Mouse (Mus musculus) MEL (cell line): ENCODE measurements around the gene Dusp6. TPM values are rescaled to one million over a fixed set of nuclear protein-coding genes. Genes with fewer than 3 reads are reported as not detected.

ENCODE experiments used
- DNase-seq: peaks from one replicate; pipeline ENCODE4 v3.0.0; 2011; ENCODE audit warnings: low read depth, low spot score
- H3K27ac ChIP-seq: 2 replicates; pipeline ENCODE4 v1.5.1; 2012; ENCODE audit warnings: low read depth, mild to moderate bottlenecking, control low read depth, low read length, moderate library complexity; ENCODE audit not compliant: control insufficient read depth
- H3K27me3 ChIP-seq, 2 experiments: fragments of 150-350 bp in 1 of 2; sonication (generic) in 1 of 2; 2 replicates each; pipeline ENCODE4 v1.6.1; 2012; ENCODE audit warnings: low read length in 2 of 2, mild to moderate bottlenecking in 2 of 2, improper control_type of control experiment in 1 of 2, moderate library complexity in 1 of 2; ENCODE audit not compliant: insufficient read depth in 2 of 2, control insufficient read depth in 1 of 2
- H3K36me3 ChIP-seq, 2 experiments: 2 replicates each; pipeline ENCODE4 v1.6.1; 2012 to 2014; ENCODE audit warnings: low read length in 2 of 2, improper control_type of control experiment in 1 of 2, inconsistent platforms in 1 of 2, mild to moderate bottlenecking in 1 of 2; ENCODE audit not compliant: insufficient read depth in 2 of 2, control insufficient read depth in 1 of 2
- H3K4me1 ChIP-seq, 2 experiments: fragments of 150-350 bp in 1 of 2; sonication (generic) in 1 of 2; 2 replicates each; pipeline ENCODE4 v1.6.1; 2012; ENCODE audit warnings: low read length in 2 of 2, improper control_type of control experiment in 1 of 2, mild to moderate bottlenecking in 1 of 2; ENCODE audit not compliant: insufficient read depth in 2 of 2, control insufficient read depth in 1 of 2
- H3K4me3 ChIP-seq, 2 experiments: fragments of 150-350 bp in 1 of 2; sonication (generic) in 1 of 2; 2 replicates each; pipeline ENCODE4 v1.5.1; 2012; ENCODE audit warnings: low read depth in 2 of 2, low read length in 2 of 2, mild to moderate bottlenecking in 2 of 2, moderate library complexity in 2 of 2, control low read depth in 1 of 2, improper control_type of control experiment in 1 of 2; ENCODE audit not compliant: control insufficient read depth in 1 of 2, insufficient read depth in 1 of 2
- H3K79me2 ChIP-seq: 2 replicates; pipeline ENCODE4 v1.6.1; 2012; ENCODE audit warnings: mild to moderate bottlenecking, low read length, moderate library complexity; ENCODE audit not compliant: control insufficient read depth, poor library complexity, insufficient read depth
- H3K9ac ChIP-seq: 2 replicates; pipeline ENCODE4 v1.6.1; 2012; ENCODE audit warnings: low read depth, mild to moderate bottlenecking, control low read depth, low read length, moderate library complexity; ENCODE audit not compliant: control insufficient read depth, poor library complexity, severe bottlenecking
- H3K9me3 ChIP-seq: fragments of 150-350 bp; sonication (generic); replicated peaks from 2 replicates; pipeline ENCODE4 v1.6.1; 2012; ENCODE audit warnings: mild to moderate bottlenecking, low read length, improper control_type of control experiment, moderate library complexity; ENCODE audit not compliant: insufficient read depth
- CHD1 ChIP-seq: IDR thresholded peaks from 2 replicates; pipeline ENCODE4 v1.6.1; 2012; ENCODE audit warnings: low read depth, mild to moderate bottlenecking, inconsistent platforms, low read length, improper control_type of control experiment
- CTCF ChIP-seq, 3 experiments: IDR thresholded peaks in 2 of 3; conservative IDR thresholded peaks in 1 of 3; 2 replicates each; pipeline ENCODE4 v1.5.1; 2011 to 2012; ENCODE audit warnings: low read length in 3 of 3, low read depth in 2 of 3, mild to moderate bottlenecking in 2 of 3, improper control_type of control experiment in 1 of 3, inconsistent platforms in 1 of 3, mixed read lengths in 1 of 3, moderate library complexity in 1 of 3; ENCODE audit not compliant: control insufficient read depth in 1 of 3, insufficient read depth in 1 of 3, poor library complexity in 1 of 3, severe bottlenecking in 1 of 3
- E2F4 ChIP-seq: IDR thresholded peaks from 2 replicates; pipeline ENCODE4 v1.6.1; 2011; ENCODE audit warnings: low read depth, low read length, improper control_type of control experiment, borderline replicate concordance
- EP300 ChIP-seq, 2 experiments: IDR thresholded peaks; 2 replicates each; pipeline ENCODE4 v1.6.1; 2011; ENCODE audit warnings: improper control_type of control experiment in 2 of 2, low read length in 2 of 2, low read depth in 1 of 2, mild to moderate bottlenecking in 1 of 2
- ETS1 ChIP-seq: IDR thresholded peaks from 2 replicates; pipeline ENCODE4 v1.6.1; 2012; ENCODE audit warnings: low read depth, mild to moderate bottlenecking, inconsistent platforms, low read length, improper control_type of control experiment, moderate library complexity
- GATA1 ChIP-seq: IDR thresholded peaks from 2 replicates; pipeline ENCODE4 v1.6.1; 2011; ENCODE audit warnings: low read depth, low read length, improper control_type of control experiment
- JUND ChIP-seq: IDR thresholded peaks from 2 replicates; pipeline ENCODE4 v1.6.1; 2011; ENCODE audit warnings: low read depth, mild to moderate bottlenecking, improper control_type of control experiment, low read length
- MAFK ChIP-seq: IDR thresholded peaks from 2 replicates; pipeline ENCODE4 v1.6.1; 2011; ENCODE audit warnings: low read depth, mild to moderate bottlenecking, low read length, improper control_type of control experiment, borderline replicate concordance
- MAX ChIP-seq: IDR thresholded peaks from 2 replicates; pipeline ENCODE4 v1.6.1; 2011; ENCODE audit warnings: low read length, improper control_type of control experiment
- MXI1 ChIP-seq: IDR thresholded peaks from 2 replicates; pipeline ENCODE4 v1.6.1; 2011; ENCODE audit warnings: mild to moderate bottlenecking, low read depth, low read length, improper control_type of control experiment
- NELFE ChIP-seq: IDR thresholded peaks from 2 replicates; pipeline ENCODE4 v1.6.1; 2011; ENCODE audit warnings: low read depth, low read length, improper control_type of control experiment
- NRF1 ChIP-seq: IDR thresholded peaks from 2 replicates; pipeline ENCODE4 v1.6.1; 2014; ENCODE audit warnings: low read depth, mild to moderate bottlenecking, inconsistent platforms, low read length, improper control_type of control experiment, moderate library complexity; ENCODE audit not compliant: poor library complexity, insufficient read depth, severe bottlenecking
- POLR2A ChIP-seq, 2 experiments: IDR thresholded peaks; 2 replicates each; pipeline ENCODE4 v1.6.1; 2011 to 2012; ENCODE audit warnings: low read length in 2 of 2, mild to moderate bottlenecking in 2 of 2, control low read depth in 1 of 2, improper control_type of control experiment in 1 of 2, low read depth in 1 of 2, moderate library complexity in 1 of 2; ENCODE audit not compliant: control insufficient read depth in 1 of 2, insufficient read depth in 1 of 2, poor library complexity in 1 of 2
- SIN3A ChIP-seq: IDR thresholded peaks from 2 replicates; pipeline ENCODE4 v1.6.1; 2012; ENCODE audit warnings: low read length, improper control_type of control experiment, inconsistent platforms
- SMC3 ChIP-seq: IDR thresholded peaks from 2 replicates; pipeline ENCODE4 v1.6.1; 2011; ENCODE audit warnings: low read depth, low read length, improper control_type of control experiment
- TAL1 ChIP-seq: IDR thresholded peaks from 2 replicates; pipeline ENCODE4 v1.6.1; 2012; ENCODE audit warnings: mild to moderate bottlenecking, inconsistent platforms, low read length, moderate library complexity, mixed read lengths
- TBP ChIP-seq: IDR thresholded peaks from 2 replicates; pipeline ENCODE4 v1.8.0; 2011; ENCODE audit warnings: low read depth, low read length, improper control_type of control experiment
- TCF12 ChIP-seq: IDR thresholded peaks from 2 replicates; pipeline ENCODE4 v1.6.1; 2014; ENCODE audit warnings: low read depth, mild to moderate bottlenecking, inconsistent platforms, low read length, improper control_type of control experiment, moderate library complexity
- UBTF ChIP-seq: IDR thresholded peaks from 2 replicates; pipeline ENCODE4 v1.6.1; 2012; ENCODE audit warnings: low read depth, mild to moderate bottlenecking, inconsistent platforms, low read length, improper control_type of control experiment, moderate library complexity, borderline replicate concordance; ENCODE audit not compliant: insufficient read depth
- ZC3H11A ChIP-seq: IDR thresholded peaks from 2 replicates; pipeline ENCODE4 v1.6.1; 2012; ENCODE audit warnings: low read depth, mild to moderate bottlenecking, inconsistent platforms, low read length, improper control_type of control experiment
- ZKSCAN1 ChIP-seq: IDR thresholded peaks from 2 replicates; pipeline ENCODE4 v1.6.1; 2012; ENCODE audit warnings: low read depth, mild to moderate bottlenecking, inconsistent platforms, low read length, improper control_type of control experiment, moderate library complexity
- ZMIZ1 ChIP-seq: IDR thresholded peaks from 2 replicates; pipeline ENCODE4 v1.6.1; 2012; ENCODE audit warnings: low read depth, mild to moderate bottlenecking, inconsistent platforms, low read length, improper control_type of control experiment, moderate library complexity
- polyA plus RNA-seq, 2 experiments: library from polyadenylated mRNA; stranded (reverse) in 1 of 2; unstranded in 1 of 2; fragments of >175 nt in 1 of 2; fragments of >200 nt in 1 of 2; gene quantifications; 2 replicates each; pipeline versions ENCODE4 v1.2.1 to v1.2.4; 2012; ENCODE audit warnings: low replicate concordance in 2 of 2, low read depth in 1 of 2; ENCODE audit not compliant: insufficient read length in 2 of 2, insufficient read depth in 1 of 2, missing spikeins in 1 of 2
- total RNA-seq: library from RNA; depleted of rRNA; stranded (reverse); fragments of 300-350 nt; gene quantifications from 2 replicates; pipeline ENCODE4 v1.2.3, GENCODE M21; 2012

Gene Dusp6
- total and polyA plus RNA-seq, 3 experiments = 8.2 to 11.9 TPM; not detected in 1

- Histone ChIP-seq H3K4me1 (peaks cover 0 to 15% of the 10 kb centered on the region in 2 experiments; a peak in 2 of 4 replicates), H3K9ac (peak overlapping the region; percentile 73), H3K4me3 (peak overlapping the region; percentile 59 to 62), H3K27me3 (no peaks in the 10 kb centered on the region), H3K9me3 (no peaks in the 10 kb centered on the region), H3K36me3 (peaks cover 0 to 22% of the 10 kb centered on the region in 2 experiments; a peak in 2 of 4 replicates), H3K27ac (peak overlapping the region; percentile 33), H3K79me2 (peaks cover 22% of the 10 kb centered on the region)
- TF ChIP-seq MXI1 = 0 out of 2 replicates have a peak, but pooled peaks have one; percentile 5
- TF ChIP-seq GATA1 = no peak
- TF ChIP-seq NELFE = no peak
- TF ChIP-seq EP300 (IDR thresholded peaks at IDR 0.05; ENCODE audit: low read depth in 1 of 2, low read length in 2 of 2) = no peak
- TF ChIP-seq POLR2A (IDR thresholded peaks at IDR 0.05; ENCODE audit: control insufficient read depth in 1 of 2, insufficient read depth in 1 of 2, low read depth in 1 of 2, low read length in 2 of 2, poor library complexity in 1 of 2) = no peak
- TF ChIP-seq MAFK = no peak
- no peak for TF ChIP-seq JUND
- TF ChIP-seq CTCF (IDR thresholded peaks at IDR 0.05 in 2 of 3, conservative IDR thresholded peaks at IDR 0.05 in 1 of 3; ENCODE audit: control insufficient read depth in 1 of 3, insufficient read depth in 1 of 3, low read depth in 2 of 3, low read length in 3 of 3, poor library complexity in 1 of 3, severe bottlenecking in 1 of 3) = no peak
- no peak for TF ChIP-seq ZC3H11A
- TF ChIP-seq SMC3 = no peak
- 0 out of 2 replicates have a peak, but pooled peaks have one; percentile 25 for TF ChIP-seq UBTF
- no peak for TF ChIP-seq NRF1
- DNase-seq = peak; percentile 65
These were observed 1.4 kb downstream of the Dusp6 start for GRCm38 (mm10) chr10:99264301-99265010.

GRCm38 (mm10) chr10:99265011-99265694 is 2.1 kb downstream of the Dusp6 start:
- Histone ChIP-seq H3K79me2 (peaks cover 22% of the 10 kb centered on the region), H3K9ac (peak overlapping the region; percentile 73), H3K9me3 (no peaks in the 10 kb centered on the region), H3K36me3 (peaks cover 0 to 22% of the 10 kb centered on the region in 2 experiments; a peak in 2 of 4 replicates), H3K27me3 (no peaks in the 10 kb centered on the region), H3K4me1 (peaks cover 0 to 15% of the 10 kb centered on the region in 2 experiments; a peak in 2 of 4 replicates), H3K27ac (peak overlapping the region; percentile 55), H3K4me3 (peak overlapping the region; percentile 59 to 62)
- TF ChIP-seq MAFK (no peak), TBP (0 out of 2 replicates have a peak, but pooled peaks have one; percentile 9), GATA1 (peak; percentile 75), ZKSCAN1 (no peak), E2F4 (no peak), CHD1 (0 out of 2 replicates have a peak, but pooled peaks have one; percentile 71), TCF12 (peak; percentile 33; the same call in 1 of the 2 replicates), MAX (0 out of 2 replicates have a peak, but pooled peaks have one; percentile 12), ZMIZ1 (no peak), TAL1 (peak; percentile 57), SIN3A (peak; percentile 75), MXI1 (peak; percentile 50; the same call in 1 of the 2 replicates), ETS1 (peak; percentile 60), EP300 (IDR thresholded peaks at IDR 0.05; ENCODE audit: low read depth in 1 of 2, low read length in 2 of 2) (peak; percentile 43 to 49; a peak in 3 of 4 replicates)
- peak; percentile 75 for DNase-seq
